Mouse (Mus musculus): ENCODE results near the gene Igf2bp1. TPM values are rescaled to one million over a fixed set of nuclear protein-coding genes. Genes with fewer than 3 reads are reported as not detected.

Gene Igf2bp1
- total RNA-seq, 2 experiments from 2014 or later: 0.10 to 0.11 TPM

DNA sequence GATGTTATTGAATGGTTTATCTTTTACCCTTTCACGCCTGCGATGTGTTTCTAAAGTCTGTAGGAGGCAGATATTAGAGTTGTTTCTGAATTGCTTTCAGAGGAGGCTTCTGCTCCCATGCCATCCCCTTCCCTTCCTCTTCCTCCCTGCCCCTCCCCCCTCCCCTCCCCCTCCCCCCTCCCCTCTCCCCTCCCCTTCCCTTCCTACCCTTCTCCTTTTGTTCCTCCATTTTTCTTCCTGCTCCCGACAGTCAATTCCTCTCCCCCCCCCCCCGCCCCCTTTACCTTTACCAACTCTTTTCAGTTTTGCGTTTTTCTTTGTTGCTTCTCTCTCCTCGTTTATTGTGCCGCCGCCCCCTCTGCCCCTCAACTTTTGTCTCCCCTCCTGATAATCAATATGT lies 6.2 kb upstream of the Igf2bp1 start:
- intact Hi-C loops (cut with DNase I; ENCODE audit: low total_unique reads): no loop called here
- DNase-seq: no peak

DNA sequence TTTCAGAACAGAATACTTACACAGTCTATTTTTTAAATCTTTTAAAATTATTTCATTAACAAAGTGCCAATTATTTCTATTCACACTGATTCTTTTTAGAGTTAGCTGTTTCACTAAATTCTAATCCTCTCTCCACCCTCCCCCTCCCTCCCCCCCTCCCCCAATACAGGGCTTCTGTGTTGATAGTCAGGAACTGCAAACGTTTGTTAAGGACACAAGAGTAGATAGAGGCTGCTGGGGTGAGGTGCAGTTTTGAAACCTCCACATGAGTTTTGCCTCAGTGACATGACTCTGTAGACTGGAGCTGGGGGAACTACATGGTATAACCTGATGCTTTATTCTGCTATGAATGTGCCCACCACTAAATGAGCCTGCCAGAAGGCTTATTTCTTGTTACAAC lies 3.1 kb upstream of the Igf2bp1 start:
- intact Hi-C loops (cut with DNase I; ENCODE audit: low total_unique reads): loop anchor here (10.0 kb wide), 1 partner anchor 196 kb away; no protein-coding TSS in a partner anchor
- DNase-seq: no peak

GRCm38 (mm10) chr11:96007516-96008235 lies 1.9 kb upstream of the Igf2bp1 start:
- intact Hi-C loops (cut with DNase I; ENCODE audit: low total_unique reads): loop anchor here (10.0 kb wide), 1 partner anchor 197 kb away; no protein-coding TSS in a partner anchor
- DNase-seq: no peak

DNA sequence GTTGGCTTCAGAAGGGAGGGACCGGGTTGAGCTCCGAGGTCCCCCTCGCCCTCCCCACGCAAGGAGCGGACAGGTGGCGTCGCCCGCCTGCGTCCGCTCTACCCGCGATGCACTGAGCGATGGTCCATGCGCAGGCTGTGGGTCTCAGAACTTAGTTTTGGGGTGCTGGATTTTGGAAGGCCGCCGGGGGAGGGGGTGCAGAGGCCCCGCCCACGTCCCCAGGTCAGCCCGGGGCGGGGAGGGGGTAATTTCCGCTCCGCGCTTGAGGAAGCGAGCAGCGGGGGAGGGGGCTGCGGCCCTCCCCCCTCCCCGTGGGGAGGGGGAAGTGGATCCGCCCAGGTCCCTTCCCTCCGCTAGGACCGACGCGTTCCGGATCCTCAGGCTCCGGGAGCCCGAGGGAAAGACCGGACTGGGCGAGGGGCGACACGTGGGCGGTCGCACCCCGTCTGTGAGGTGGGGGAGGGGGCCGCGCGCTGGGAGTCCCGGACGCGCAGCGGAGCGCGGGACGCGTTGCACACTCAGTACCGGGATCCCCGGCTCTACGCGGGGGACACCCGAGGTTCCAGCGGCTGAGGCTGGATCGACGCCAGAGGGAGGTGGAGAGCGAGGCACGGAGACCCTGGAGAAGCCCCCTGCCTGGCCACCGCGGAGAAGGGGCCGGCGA lies 1.2 kb upstream of the Igf2bp1 start:
- intact Hi-C loops (cut with DNase I; ENCODE audit: low total_unique reads): loop anchor here (10.0 kb wide), 1 partner anchor 198 kb away; no protein-coding TSS in a partner anchor
- DNase-seq: no peak

- DNase-seq: no peak
- intact Hi-C loops (cut with DNase I; ENCODE audit: low total_unique reads): loop anchor here (10.0 kb wide), 1 partner anchor 198 kb away; no protein-coding TSS in a partner anchor
These were observed 669 bp upstream of the Igf2bp1 start for GRCm38 (mm10) chr11:96006367-96006851.

GRCm38 (mm10) chr11:96004793-96005402 lies 842 bp downstream of the Igf2bp1 start:
- intact Hi-C loops (cut with DNase I; ENCODE audit: low total_unique reads): loop anchor here (10.0 kb wide), 1 partner anchor 200 kb away; no protein-coding TSS in a partner anchor
- DNase-seq: no peak

- intact Hi-C loops (cut with DNase I; ENCODE audit: low total_unique reads): loop anchor here (10.0 kb wide), 1 partner anchor 201 kb away; no protein-coding TSS in a partner anchor
- DNase-seq: no peak
These were observed 1.6 kb downstream of the Igf2bp1 start for GRCm38 (mm10) chr11:96003969-96004792.

DNA sequence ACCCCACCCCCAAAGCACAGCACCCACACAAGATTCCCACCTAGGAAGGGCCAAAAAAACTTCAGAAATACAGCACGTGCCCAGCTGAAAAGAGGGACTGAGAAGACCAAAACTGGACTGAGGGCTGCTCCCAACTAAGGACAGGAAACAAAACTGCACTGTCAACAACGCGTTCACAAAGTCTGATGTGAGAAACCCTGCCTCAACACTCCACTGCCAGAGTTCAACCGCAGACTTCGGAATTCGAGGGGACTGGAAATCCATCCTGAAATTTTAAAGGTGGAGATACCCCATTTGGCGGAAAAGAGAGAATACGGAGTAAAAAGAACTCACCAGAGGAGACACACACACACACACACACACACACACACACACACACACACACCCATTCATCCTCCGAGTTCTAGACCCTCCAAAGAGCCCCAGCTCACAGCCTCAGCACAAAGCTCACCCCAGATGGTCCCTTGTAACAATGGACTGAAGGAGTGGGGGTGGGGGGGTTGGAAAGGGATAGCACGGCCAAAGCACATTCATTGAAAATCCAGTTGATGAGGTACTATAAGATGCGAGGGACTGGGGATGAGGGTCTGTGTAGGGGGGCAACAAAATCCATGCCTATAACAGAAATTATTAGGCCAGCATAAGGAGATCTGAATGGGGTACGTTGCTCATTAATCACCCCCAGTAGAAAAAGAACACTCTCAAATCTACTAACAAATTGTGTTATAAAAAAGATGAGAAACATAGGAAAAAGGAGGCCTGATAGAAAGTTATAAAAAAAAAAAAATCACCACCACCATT lies 2.4 kb downstream of the Igf2bp1 start:
- intact Hi-C loops (cut with DNase I; ENCODE audit: low total_unique reads): loop anchor here (10.0 kb wide), 1 partner anchor 202 kb away; no protein-coding TSS in a partner anchor
- DNase-seq: no peak

GRCm38 (mm10) chr11:95994151-95994550 lies 11.6 kb downstream of the Igf2bp1 start:
- no peak for DNase-seq
- intact Hi-C loops (cut with DNase I; ENCODE audit: low total_unique reads): no loop called here

DNA sequence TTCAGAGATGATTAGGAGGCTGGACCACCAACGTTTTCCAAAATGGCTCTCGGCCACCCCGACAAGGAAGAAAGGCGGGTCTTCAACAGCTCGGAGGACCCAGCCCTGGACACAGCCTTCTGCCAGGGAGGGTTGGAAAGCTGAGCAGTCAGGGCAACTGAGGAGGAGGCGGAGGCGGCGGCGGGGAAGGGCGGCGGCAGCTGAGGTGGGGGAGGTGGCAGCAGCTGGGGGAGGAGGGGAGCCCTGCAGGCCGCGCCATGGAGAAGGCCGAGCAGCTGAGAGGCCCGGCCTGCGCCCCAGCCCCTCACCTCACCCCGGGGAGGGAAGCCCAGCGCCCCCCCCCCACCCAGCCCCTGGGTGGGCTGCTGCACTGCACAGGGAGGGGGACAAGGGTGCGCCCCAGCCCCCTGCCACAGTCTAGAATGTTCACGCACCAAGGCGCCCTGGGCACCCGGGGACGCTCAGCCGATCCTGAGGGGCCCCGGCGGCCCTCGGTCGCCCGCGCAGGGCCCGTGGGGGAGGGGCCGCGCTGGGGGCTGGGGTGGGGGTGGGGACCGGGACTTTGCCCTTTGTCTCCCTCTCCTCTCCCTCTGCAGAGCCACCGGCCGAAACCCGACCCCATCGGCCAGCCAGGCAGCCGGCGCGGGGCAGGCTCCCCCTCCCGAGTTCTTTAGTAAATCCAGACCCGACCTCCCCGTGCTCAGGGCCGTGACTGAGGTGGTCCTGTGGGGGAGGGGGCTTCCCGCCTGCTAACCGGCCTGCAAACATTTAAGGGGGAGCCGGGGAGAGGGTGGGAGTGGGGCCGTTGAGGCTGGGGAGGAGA lies 14.6 kb downstream of the Igf2bp1 start:
- DNase-seq: peak; percentile 67
- intact Hi-C loops (cut with DNase I; ENCODE audit: low total_unique reads): no loop called here

DNA sequence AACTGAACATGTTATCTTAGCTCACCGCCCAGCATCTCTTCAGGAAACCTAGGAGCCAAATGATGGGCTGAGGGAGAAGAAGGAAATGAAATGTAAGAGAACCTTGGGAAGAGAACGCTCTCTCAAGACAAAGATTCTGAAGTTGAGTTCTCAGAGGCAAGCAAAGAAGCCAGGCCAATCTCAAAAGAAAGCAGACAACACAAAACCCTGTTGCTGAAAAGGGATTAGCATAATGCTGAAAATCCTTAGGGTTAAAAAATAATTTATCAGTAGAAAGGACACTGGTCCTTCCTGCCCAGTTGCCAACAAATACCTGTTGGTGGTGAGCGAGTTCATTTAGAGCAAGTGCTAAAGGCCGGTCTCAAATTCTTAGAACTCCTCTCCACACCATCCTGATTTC lies 15.3 kb downstream of the Igf2bp1 start:
- no peak for DNase-seq
- intact Hi-C loops (cut with DNase I; ENCODE audit: low total_unique reads): no loop called here

DNA sequence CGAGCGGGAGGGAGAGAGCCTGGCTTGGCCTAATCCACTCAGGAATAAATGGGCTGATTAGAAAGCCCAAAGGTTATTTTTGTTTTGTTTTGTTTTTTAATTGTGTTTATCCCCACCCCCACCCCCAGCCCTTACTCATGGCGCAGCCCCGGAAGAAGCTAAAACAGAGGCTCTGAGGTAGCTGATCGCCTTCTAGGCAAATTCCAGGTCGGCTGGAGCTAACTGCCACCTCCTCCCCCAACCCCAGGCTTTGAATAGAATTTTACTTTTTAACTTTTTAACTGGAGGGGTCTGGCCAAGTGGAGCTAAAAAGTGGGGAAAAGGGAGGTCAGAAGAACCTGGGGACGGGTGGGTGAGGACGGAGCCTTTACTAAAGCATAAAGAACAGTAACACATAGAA lies 15.9 kb downstream of the Igf2bp1 start:
- intact Hi-C loops (cut with DNase I; ENCODE audit: low total_unique reads): no loop called here
- DNase-seq: no peak

DNA sequence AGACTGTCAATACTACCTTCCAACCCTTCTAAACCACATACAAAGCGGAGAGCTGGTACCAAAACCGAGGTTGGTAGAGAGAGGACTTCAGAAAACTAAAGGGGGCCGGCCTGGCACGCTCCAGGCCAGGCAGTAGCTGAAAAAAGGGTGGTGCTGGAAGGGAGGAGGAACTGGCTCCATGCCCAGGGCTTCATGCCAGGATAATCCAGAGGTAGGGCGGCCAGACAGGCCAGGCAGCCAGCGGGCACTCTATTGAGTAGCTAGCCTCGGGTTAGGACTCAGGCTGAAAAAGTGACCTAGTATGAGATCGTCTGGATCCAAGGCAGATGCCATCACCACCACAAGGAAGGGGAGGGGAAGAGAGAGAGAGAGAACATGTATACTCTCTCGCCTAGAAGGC lies 17.2 kb downstream of the Igf2bp1 start:
- peak; percentile 72 for DNase-seq
- intact Hi-C loops (cut with DNase I; ENCODE audit: low total_unique reads): no loop called here

GRCm38 (mm10) chr11:95987854-95988447 lies 17.8 kb downstream of the Igf2bp1 start:
- no peak for DNase-seq
- intact Hi-C loops (cut with DNase I; ENCODE audit: low total_unique reads): no loop called here

DNA sequence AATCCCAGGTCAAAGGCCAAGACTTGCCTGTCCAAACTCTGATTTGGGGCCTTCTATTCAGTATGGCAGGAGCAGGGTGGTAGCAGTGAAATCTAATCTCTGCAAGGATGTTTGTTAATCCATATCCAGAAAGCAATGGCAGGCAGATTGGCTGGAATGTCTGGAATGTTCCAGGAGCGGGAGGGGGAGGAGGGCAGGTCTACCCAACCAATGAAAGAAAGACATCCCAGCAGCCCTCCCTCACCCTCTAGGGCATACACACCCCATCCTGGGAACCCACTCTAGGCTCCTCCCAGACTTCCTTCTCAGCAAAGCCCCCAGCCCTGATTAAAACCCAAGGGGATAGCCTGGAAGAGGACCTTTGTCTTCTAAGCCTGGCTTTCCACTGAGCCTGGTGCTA lies 23.3 kb downstream of the Igf2bp1 start:
- DNase-seq: no peak
- intact Hi-C loops (cut with DNase I; ENCODE audit: low total_unique reads): no loop called here

DNA sequence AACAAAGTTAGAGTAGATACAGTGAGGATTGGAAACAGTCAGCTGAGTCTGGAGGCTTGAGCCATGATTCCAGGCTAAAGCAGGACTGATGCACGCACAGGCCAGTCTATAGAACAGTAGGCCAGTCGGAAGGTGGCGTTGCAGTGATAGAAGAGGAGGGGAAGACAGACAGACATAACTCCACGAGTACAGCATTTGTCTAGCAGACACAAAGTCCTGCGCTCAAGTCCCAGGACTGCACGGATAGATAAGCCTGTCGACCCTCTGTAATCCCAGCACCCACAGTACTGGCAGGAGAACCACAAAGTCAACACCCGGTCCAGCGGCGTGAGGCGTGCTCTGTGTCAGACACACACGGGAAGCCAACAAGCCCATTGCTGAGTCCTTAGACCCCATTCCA lies 23.9 kb downstream of the Igf2bp1 start:
- no peak for DNase-seq
- intact Hi-C loops (cut with DNase I; ENCODE audit: low total_unique reads): no loop called here

- peak; percentile 28 for DNase-seq
- intact Hi-C loops (cut with DNase I; ENCODE audit: low total_unique reads): no loop called here
These were observed 24.9 kb downstream of the Igf2bp1 start for GRCm38 (mm10) chr11:95980762-95981418.

Measured in gastrocnemius, postnatal 14 days (tissue).